Mouse (Mus musculus) lung, adult 2 months (tissue): ENCODE data around the gene Lrig2.

ENCODE experiments used
- CTCF ChIP-seq: fragments of 200-500 bp; IDR thresholded peaks from 2 replicates; pipeline ENCODE4 v1.5.1; 2011; ENCODE audit warnings: mild to moderate bottlenecking, low read length, control low read depth; ENCODE audit not compliant: insufficient read depth
- POLR2A ChIP-seq: fragments of 200-500 bp; IDR thresholded peaks from 2 replicates; pipeline ENCODE4 v1.6.1; 2011; ENCODE audit warnings: low read depth, mild to moderate bottlenecking, control low read depth, low read length, borderline replicate concordance; ENCODE audit errors: extremely low read depth

- TF ChIP-seq POLR2A = no peak
- TF ChIP-seq CTCF = no peak
Measured at GRCm38 (mm10) chr3:104356106-104356505, 155.6 kb downstream of the Lrig2 start.
